Mouse (Mus musculus) C2C12 (cell line): ENCODE results near the gene Pdlim4. TPM values are rescaled to one million over a fixed set of nuclear protein-coding genes. Genes with fewer than 3 reads are reported as not detected.

ENCODE experiments used
- H3K27me3 ChIP-seq: one replicate; pipeline ENCODE4 v1.6.1; 2011; ENCODE audit not compliant: control insufficient read depth, insufficient read depth, insufficient read length
- H3K36me3 ChIP-seq: one replicate; pipeline ENCODE4 v1.6.1; 2011; ENCODE audit not compliant: control insufficient read depth, insufficient read depth
- H3K4me3 ChIP-seq: one replicate; pipeline ENCODE4 v1.5.1; 2011; ENCODE audit warnings: mild to moderate bottlenecking, control low read depth; ENCODE audit not compliant: poor library complexity, insufficient read depth, severe bottlenecking
- H3K79me2 ChIP-seq: one replicate; pipeline ENCODE4 v1.6.1; 2011; ENCODE audit not compliant: control insufficient read depth, insufficient read depth
- H3K79me3 ChIP-seq: one replicate; pipeline ENCODE4 v1.6.1; 2011; ENCODE audit warnings: low read depth, control low read depth
- H3ac ChIP-seq: one replicate; pipeline ENCODE3; 2011; ENCODE audit warnings: low read depth; ENCODE audit not compliant: control insufficient read depth, insufficient read length
- CEBPB ChIP-seq: IDR thresholded peaks from one replicate; pipeline ENCODE4 v1.6.1; 2011; ENCODE audit warnings: low read depth, mild to moderate bottlenecking, control low read depth, moderate library complexity
- CTCF ChIP-seq: IDR thresholded peaks from one replicate; pipeline ENCODE4 v1.5.1; 2011; ENCODE audit not compliant: control insufficient read depth, insufficient read depth, insufficient read length
- FOSL1 ChIP-seq: IDR thresholded peaks from one replicate; pipeline ENCODE4 v1.8.0; 2011; ENCODE audit warnings: mild to moderate bottlenecking, low read length; ENCODE audit not compliant: poor library complexity, insufficient read depth, severe bottlenecking
- MAX ChIP-seq: IDR thresholded peaks from one replicate; pipeline ENCODE4 v1.6.1; 2011; ENCODE audit warnings: mild to moderate bottlenecking, control low read depth
- MYOD1 ChIP-seq: IDR thresholded peaks from one replicate; pipeline ENCODE4 v1.6.1; 2011; ENCODE audit warnings: low read depth; ENCODE audit not compliant: control insufficient read depth, insufficient read length
- MYOG ChIP-seq: IDR thresholded peaks from one replicate; pipeline ENCODE4 v1.6.1; 2011; ENCODE audit not compliant: control insufficient read depth, insufficient read length; ENCODE audit errors: extremely low read depth
- USF1 ChIP-seq: IDR thresholded peaks from one replicate; pipeline ENCODE4 v1.6.1; 2011; ENCODE audit warnings: low read depth, mild to moderate bottlenecking, control low read depth, moderate library complexity
- polyA plus RNA-seq: library from polyadenylated mRNA; unstranded; fragments of >200 nt; fragmentation: generic; extraction: Trizol; gene quantifications from one replicate; pipeline ENCODE4 v1.2.1, GENCODE M21; 2012; ENCODE audit warnings: missing spikeins

The Pdlim4 gene
- polyA plus RNA-seq, 1 experiment = 120 TPM

GRCm38 (mm10) chr11:54080435-54080834 is 11.6 kb upstream of the Pdlim4 start:
- Histone ChIP-seq H3K36me3 (no peaks in the 10 kb centered on the region), H3ac (no peak overlapping the region), H3K79me3 (no peaks in the 10 kb centered on the region), H3K27me3 (no peaks in the 10 kb centered on the region), H3K79me2 (no peaks in the 10 kb centered on the region), H3K4me3 (no peak overlapping the region)
- TF ChIP-seq MYOG (no peak), MAX (no peak), USF1 (no peak), CTCF (no peak), CEBPB (no peak), FOSL1 (no peak), MYOD1 (no peak)

DNA sequence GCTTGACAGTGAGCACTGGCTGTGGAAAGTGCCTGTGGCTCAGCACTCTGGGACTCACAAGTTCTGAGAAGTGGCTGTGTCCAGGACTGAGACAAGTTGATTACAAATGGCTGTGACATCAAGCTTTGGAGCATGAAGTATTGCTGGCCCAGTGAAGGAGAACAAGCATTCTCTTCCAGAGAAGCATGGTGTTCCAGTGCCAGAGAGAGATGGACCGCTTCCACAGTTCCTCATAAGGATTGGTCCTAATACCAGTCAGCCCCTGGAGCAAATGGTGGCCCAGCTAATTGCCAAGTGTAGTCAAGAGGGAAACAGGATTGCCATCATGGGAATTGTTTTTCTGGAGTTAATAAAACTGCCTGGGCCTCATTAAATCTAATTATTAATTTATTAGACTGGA is 7.3 kb upstream of the Pdlim4 start:
- no peaks in the 10 kb centered on the region for H3K36me3 ChIP-seq
- H3ac ChIP-seq = no peak overlapping the region
- TF ChIP-seq USF1 (no peak), CEBPB (no peak), MAX (no peak)
- no peaks in the 10 kb centered on the region for H3K79me2 ChIP-seq
- no peaks in the 10 kb centered on the region for H3K79me3 ChIP-seq
- no peaks in the 10 kb centered on the region for H3K27me3 ChIP-seq
- no peak overlapping the region for H3K4me3 ChIP-seq

DNA sequence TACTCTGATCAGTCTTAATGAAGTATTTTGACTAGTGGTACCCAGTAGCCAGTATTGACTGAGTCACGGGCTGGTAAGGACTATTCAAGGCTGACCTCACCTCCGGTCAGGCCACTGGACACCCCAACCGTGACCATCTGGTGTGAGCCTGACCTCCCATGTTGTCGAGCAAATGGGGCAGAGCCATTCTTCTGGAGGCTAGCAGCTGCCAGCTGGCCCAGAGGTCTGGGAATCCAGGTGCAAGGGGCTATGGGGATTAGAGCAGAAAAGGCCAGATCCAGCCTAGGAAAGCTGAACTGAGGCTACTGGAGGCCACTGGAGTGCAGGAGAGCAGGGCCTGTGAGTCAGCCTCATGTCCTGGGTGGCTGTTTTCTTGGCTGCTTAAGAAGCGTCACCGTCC is 6.5 kb upstream of the Pdlim4 start:
- Histone ChIP-seq H3K36me3 (no peaks in the 10 kb centered on the region), H3K4me3 (no peak overlapping the region), H3ac (no peak overlapping the region), H3K27me3 (no peaks in the 10 kb centered on the region), H3K79me3 (no peaks in the 10 kb centered on the region), H3K79me2 (no peaks in the 10 kb centered on the region)
- no peak for TF ChIP-seq CTCF
- TF ChIP-seq CEBPB = no peak
- no peak for TF ChIP-seq USF1
- no peak for TF ChIP-seq MAX
- TF ChIP-seq MYOG = no peak
- TF ChIP-seq MYOD1 = no peak
- no peak for TF ChIP-seq FOSL1

DNA sequence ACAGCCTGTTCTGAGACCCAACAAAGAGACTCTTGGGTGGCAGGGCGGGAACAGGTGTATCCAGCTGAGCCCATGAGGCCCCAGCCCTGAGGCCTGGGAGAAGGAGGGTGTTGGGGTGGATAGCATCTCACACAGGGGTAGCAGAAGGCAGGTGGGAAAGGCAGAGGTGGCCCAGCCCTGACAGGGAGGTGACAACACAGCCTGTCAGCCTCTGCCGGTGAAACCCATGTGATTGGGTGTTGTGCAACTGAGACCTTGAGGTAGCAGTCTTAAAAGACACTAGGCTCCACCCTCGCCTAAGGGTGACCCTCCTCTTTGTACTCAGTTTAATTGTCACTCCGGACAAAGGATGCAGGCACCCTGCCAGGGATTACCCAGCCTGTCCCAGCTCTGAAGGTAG is 4.5 kb upstream of the Pdlim4 start:
- H3ac ChIP-seq = no peak overlapping the region
- no peaks in the 10 kb centered on the region for H3K36me3 ChIP-seq
- H3K79me3 ChIP-seq = no peaks in the 10 kb centered on the region
- H3K27me3 ChIP-seq = no peaks in the 10 kb centered on the region
- TF ChIP-seq CTCF = no peak
- no peak for TF ChIP-seq MYOD1
- no peak for TF ChIP-seq USF1
- TF ChIP-seq CEBPB = no peak
- no peak for TF ChIP-seq FOSL1
- no peak for TF ChIP-seq MAX
- TF ChIP-seq MYOG = no peak
- no peaks in the 10 kb centered on the region for H3K79me2 ChIP-seq
- no peak overlapping the region for H3K4me3 ChIP-seq

- Histone ChIP-seq H3K79me2 (peaks cover 5% of the 10 kb centered on the region), H3K4me3 (no peak overlapping the region), H3K27me3 (no peaks in the 10 kb centered on the region), H3K79me3 (no peaks in the 10 kb centered on the region), H3ac (no peak overlapping the region), H3K36me3 (no peaks in the 10 kb centered on the region)
- no peak for TF ChIP-seq CTCF
- no peak for TF ChIP-seq FOSL1
- TF ChIP-seq MAX = no peak
- TF ChIP-seq MYOG = no peak
- no peak for TF ChIP-seq MYOD1
- no peak for TF ChIP-seq USF1
- no peak for TF ChIP-seq CEBPB
These were observed 3.1 kb upstream of the Pdlim4 start for GRCm38 (mm10) chr11:54071726-54072445.

- Histone ChIP-seq H3K79me2 (peaks cover 38% of the 10 kb centered on the region), H3K79me3 (peaks cover 3% of the 10 kb centered on the region), H3ac (peak overlapping the region; percentile 90), H3K4me3 (peak overlapping the region; percentile 48), H3K27me3 (no peaks in the 10 kb centered on the region), H3K36me3 (no peaks in the 10 kb centered on the region)
- TF ChIP-seq MYOD1 (no peak), MAX (no peak), USF1 (no peak), FOSL1 (no peak), MYOG (no peak), CEBPB (no peak), CTCF (no peak)
These were observed 756 bp downstream of the Pdlim4 start for GRCm38 (mm10) chr11:54067996-54068519.
